Mouse (Mus musculus) lung, adult 2 months (tissue): ENCODE measurements at regions not wholly inside any gene's neighbourhood (a gene's known extent, or its start where the extent isn't known, plus 50 kb on each side); places are given as distances from the start of the nearest gene placed in this dataset.

ENCODE experiments used
- DNase-seq: peaks from one replicate; pipeline ENCODE4 v3.0.0; 2022
- H3K4me1 ChIP-seq: fragments of 200-500 bp; 2 replicates; pipeline ENCODE4 v1.6.1; 2011; ENCODE audit warnings: low read length; ENCODE audit not compliant: control insufficient read depth, insufficient read depth
- H3K4me3 ChIP-seq: fragments of 200-500 bp; replicated peaks from 2 replicates; pipeline ENCODE3; 2011; ENCODE audit warnings: low read depth, mild to moderate bottlenecking, control low read depth, low read length; ENCODE audit errors: extremely low read depth
- CTCF ChIP-seq: fragments of 200-500 bp; IDR thresholded peaks from 2 replicates; pipeline ENCODE4 v1.5.1; 2011; ENCODE audit warnings: mild to moderate bottlenecking, low read length, control low read depth; ENCODE audit not compliant: insufficient read depth
- POLR2A ChIP-seq: fragments of 200-500 bp; IDR thresholded peaks from 2 replicates; pipeline ENCODE4 v1.6.1; 2011; ENCODE audit warnings: low read depth, mild to moderate bottlenecking, control low read depth, low read length, borderline replicate concordance; ENCODE audit errors: extremely low read depth
- WGBS: fragments of 180-500 bp; shearing (Covaris S2); methylation state at CpG from one replicate; pipeline ENCODE4 v1.1.7; 2018; 5-methylcytosine and 5-hydroxymethylcytosine counted together

GRCm38 (mm10) chr17:79282771-79283170, 72.1 kb downstream of the Cdc42ep3 start:
- no peak for DNase-seq
- no peak overlapping the region for H3K4me3 ChIP-seq
- TF ChIP-seq CTCF (no peak), POLR2A (no peak)
- WGBS = 48% methylated on average over 2 of the region's 2 CpGs
- no peaks in the 10 kb centered on the region; the same call in 1 of the 2 replicates for H3K4me1 ChIP-seq

GRCm38 (mm10) chr17:79273551-79273950, 81.3 kb downstream of the Cdc42ep3 start:
- no peak for DNase-seq
- no peak for TF ChIP-seq CTCF
- no peak for TF ChIP-seq POLR2A
- Histone ChIP-seq H3K4me1 (no peaks in the 10 kb centered on the region), H3K4me3 (no peak overlapping the region)
- 67% methylated on average over 8 of the region's 8 CpGs for WGBS

GRCm38 (mm10) chr17:79259691-79260090, 95.2 kb downstream of the Cdc42ep3 start:
- no peaks in the 10 kb centered on the region for H3K4me1 ChIP-seq
- no peak for DNase-seq
- 29% methylated on average over 5 of the region's 5 CpGs for WGBS
- no peak overlapping the region for H3K4me3 ChIP-seq
- TF ChIP-seq CTCF (no peak), POLR2A (no peak)

GRCm38 (mm10) chr17:79246962-79247902, 107.7 kb downstream of the Cdc42ep3 start:
- H3K4me1 ChIP-seq = no peaks in the 10 kb centered on the region
- H3K4me3 ChIP-seq = no peak overlapping the region
- DNase-seq = no peak
- WGBS = 85% methylated on average over 9 of the region's 9 CpGs
- TF ChIP-seq POLR2A (no peak), CTCF (no peak)

GRCm38 (mm10) chr17:79244121-79244520, 110.8 kb downstream of the Cdc42ep3 start:
- Histone ChIP-seq H3K4me3 (no peak overlapping the region), H3K4me1 (no peaks in the 10 kb centered on the region)
- TF ChIP-seq POLR2A (no peak), CTCF (no peak)
- WGBS = 88% methylated on average over 11 of the region's 11 CpGs
- DNase-seq = no peak

GRCm38 (mm10) chr17:79243426-79243825, 111.5 kb downstream of the Cdc42ep3 start:
- WGBS = 75% methylated on average over 2 of the region's 2 CpGs
- Histone ChIP-seq H3K4me3 (no peak overlapping the region), H3K4me1 (no peaks in the 10 kb centered on the region)
- DNase-seq = no peak
- TF ChIP-seq CTCF (no peak), POLR2A (no peak)

- Histone ChIP-seq H3K4me3 (no peak overlapping the region), H3K4me1 (no peaks in the 10 kb centered on the region)
- TF ChIP-seq POLR2A (no peak), CTCF (no peak)
- 85% methylated on average over 3 of the region's 3 CpGs for WGBS
- DNase-seq = no peak
Measured at GRCm38 (mm10) chr17:79241489-79241888, 113.4 kb downstream of the Cdc42ep3 start.

- no peak for DNase-seq
- Histone ChIP-seq H3K4me3 (no peak overlapping the region), H3K4me1 (no peaks in the 10 kb centered on the region)
- TF ChIP-seq POLR2A (no peak), CTCF (no peak)
- 71% methylated on average over 3 of the region's 3 CpGs for WGBS
Measured at GRCm38 (mm10) chr17:79236244-79236781, 118.6 kb downstream of the Cdc42ep3 start.

- Histone ChIP-seq H3K4me3 (no peak overlapping the region), H3K4me1 (no peaks in the 10 kb centered on the region)
- TF ChIP-seq POLR2A (no peak), CTCF (no peak)
- 56% methylated on average over 25 of the region's 25 CpGs for WGBS
- no peak for DNase-seq
Measured at GRCm38 (mm10) chr17:79230653-79231489, 124.0 kb downstream of the Cdc42ep3 start.
